Mouse (Mus musculus) heart, postnatal 4 days (tissue): Measurements from ENCODE around the gene Abca17. TPM values are rescaled to one million over a fixed set of nuclear protein-coding genes. Genes with fewer than 3 reads are reported as not detected.

Experiments used
- DNase-seq: peaks from one replicate; pipeline ENCODE4 v3.0.0; 2021
- total RNA-seq, 2 experiments: library from RNA; stranded (reverse); gene quantifications; 2 replicates each; pipeline ENCODE4 v1.2.3; 2021

Gene Abca17
- total RNA-seq = under 1 TPM in 1 of 2 experiments, not detected in 1; 0.05 TPM

DNA sequence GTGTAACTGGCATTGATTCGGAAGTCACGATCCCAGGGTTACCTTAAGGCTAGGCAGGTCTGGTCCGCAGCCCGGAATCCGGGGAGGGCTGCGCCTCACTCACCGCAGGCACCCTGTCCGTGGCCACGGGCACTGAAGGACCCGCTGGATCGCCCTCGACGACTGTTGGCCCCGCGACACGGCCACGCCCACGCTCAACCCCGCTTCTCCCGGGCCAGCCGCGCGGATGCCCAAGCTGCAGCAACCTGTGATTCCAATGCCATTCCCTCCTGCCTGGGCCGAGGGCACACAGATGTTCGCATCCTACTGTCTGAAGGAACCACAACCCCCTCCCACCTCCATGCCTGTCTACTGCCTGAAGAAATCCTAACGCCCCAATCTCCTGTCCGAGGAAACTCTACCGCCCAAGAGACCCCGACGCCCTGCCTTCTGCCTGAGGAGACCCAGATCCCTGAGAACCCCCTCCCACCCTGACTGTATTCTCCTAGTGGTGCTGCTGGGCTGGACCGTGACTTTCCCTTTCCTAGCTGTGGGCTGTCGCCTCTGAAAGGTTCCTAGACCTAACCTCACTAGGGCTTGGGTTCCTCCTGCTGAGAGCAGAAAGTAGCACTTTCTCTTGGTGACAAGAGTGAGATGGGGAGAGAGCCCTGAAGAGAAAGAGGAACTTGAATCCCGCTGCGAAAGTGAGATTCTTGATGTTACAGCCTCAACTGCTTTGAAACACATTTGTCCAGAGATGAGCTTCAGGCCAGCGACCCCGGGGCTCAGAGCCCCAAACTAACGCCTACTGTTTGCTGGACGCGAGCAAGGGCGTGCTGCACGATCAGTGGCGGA, at the start of gene Abca17:
Gene Abca17 (minus strand): TSS at position 143 of the 834 bp plus-strand sequence.
- DNase-seq = peak; percentile 18

DNA sequence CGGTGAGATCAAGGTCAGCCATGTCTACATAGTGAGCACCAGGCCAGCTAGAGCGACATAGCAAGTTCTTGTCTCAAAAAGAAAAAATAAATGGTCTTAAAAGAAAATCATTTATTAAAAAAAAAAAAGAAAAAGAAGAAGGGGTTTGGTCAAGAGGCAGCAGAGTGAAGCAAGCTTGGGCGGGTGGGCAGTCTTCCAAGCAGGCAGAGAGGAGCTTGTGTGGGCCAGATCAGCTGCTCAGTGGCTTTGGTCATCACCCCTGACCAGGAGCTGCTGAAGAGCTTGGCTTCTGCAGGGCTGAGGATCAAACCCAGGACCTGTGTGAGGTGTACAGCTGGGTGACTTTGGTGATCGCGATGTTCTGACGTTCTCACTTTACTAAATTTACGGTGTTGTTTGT, 43.6 kb upstream of the Abca17 start:
- no peak for DNase-seq

DNA sequence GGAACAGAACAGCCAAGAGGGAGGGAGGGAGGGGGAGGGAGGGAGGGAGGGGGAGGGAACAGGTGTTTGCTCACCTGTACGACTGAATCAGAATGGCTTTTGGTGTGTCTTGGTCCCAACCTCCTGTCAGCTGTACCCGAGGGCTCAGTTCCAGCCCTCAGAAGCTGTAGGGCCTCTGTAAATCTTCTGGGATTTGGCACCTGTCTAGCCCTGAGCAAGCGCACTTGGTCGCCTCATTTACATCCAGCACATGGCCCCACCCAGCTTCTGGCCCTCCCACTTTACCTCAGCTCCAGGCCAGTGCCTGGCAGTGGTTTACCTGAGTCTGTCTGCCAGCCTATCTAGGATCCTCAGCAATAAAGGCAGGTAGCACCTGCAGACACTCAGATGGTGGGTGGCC, 42.7 kb upstream of the Abca17 start:
- DNase-seq = no peak

DNA sequence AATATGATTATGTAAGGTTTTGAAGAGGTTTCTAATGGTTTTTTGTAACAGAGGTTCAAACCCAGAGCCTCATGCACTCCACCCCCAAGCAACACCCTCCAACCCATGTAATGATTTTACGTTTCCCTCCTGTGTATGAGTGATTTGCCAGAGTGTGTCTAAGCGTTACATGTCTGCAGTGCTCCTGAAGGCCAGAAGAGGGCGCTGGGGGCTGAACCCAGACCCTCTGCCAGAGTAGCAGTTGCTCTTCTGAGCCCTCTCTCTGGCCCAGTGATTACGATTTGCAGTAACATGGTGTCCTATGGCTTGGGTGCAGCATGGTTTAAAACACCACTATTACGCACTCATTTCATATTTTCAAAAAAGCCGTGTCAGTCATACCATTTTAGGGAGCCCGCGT, 40.3 kb upstream of the Abca17 start:
- DNase-seq = no peak

DNA sequence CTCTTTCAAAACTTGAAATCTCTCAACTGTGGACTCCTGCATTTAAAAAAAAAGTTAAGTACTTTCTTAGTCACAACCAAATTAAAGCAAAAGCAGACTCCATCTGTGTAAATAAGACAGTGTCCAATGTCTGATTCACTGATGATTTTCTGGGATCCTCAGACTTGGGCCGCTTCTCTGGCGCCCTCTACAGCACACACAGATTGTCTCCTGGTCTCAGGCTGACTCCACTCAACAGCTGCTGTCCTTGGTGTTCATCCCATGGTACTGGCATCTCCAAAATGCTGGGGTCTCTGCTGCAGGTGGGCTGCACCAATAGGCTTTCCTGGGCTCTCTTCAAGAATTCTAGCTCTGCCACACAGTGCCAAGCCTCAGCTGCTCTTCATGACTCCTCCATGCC, 39.0 kb upstream of the Abca17 start:
- peak; percentile 67 for DNase-seq

DNA sequence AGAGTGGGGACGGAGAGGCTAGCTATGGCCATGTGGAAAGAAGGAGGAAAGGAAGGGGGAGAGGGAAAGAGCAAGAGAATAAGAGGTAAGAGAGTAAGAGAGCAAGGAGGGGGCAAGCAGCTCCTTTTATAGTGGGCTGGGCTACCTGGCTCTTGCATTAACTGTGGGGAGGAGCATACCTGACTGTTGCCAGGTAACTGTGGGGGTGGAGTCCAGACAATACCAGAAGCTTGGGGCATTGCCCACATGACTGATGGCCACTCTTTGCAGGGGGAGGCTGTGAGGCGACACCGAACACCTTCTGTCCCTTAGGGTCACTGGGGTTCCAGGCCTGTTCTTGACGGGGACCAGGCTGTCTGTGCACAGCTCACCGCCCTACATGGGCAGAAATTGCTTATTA, 37.8 kb upstream of the Abca17 start:
- no peak for DNase-seq

DNA sequence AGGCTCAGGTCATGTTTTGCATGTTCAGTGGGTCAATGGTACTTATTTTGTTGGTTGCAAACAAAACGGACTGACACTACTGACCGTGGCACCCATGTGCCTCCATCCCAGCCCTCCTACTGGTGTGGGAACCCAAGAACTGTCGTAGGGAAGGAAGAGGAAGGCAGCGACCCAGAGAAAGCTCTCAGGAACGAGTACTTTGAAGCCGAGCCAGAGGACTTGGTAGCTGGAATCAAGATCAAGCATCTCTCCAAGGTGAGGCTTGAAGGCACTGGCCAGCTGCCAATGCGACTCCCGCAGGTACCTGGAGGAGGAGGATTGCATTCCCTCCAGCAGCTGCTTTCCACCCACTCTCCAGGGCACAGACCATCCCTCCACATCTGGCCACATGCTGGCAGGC, 32.9 kb upstream of the Abca17 start:
- DNase-seq = no peak

DNA sequence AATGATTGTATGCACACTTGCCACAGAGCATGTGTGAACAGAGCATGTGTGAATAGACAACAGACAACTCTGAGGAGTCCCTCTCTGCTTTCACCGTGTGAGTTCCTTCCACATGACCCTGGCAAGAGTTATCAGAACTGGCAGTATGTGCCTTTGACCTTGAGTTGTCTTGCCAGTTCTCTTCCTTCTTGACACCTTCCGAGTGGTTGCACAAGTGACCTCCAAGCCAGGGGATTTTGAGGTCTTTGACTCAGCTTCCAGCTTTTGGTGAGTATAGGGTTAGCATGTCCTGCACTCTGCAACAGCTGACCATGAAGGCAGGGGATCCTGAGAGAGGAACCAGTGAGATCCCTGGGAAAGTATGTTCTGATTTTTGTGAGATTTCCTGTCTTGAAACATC, 27.6 kb upstream of the Abca17 start:
- no peak for DNase-seq

DNA sequence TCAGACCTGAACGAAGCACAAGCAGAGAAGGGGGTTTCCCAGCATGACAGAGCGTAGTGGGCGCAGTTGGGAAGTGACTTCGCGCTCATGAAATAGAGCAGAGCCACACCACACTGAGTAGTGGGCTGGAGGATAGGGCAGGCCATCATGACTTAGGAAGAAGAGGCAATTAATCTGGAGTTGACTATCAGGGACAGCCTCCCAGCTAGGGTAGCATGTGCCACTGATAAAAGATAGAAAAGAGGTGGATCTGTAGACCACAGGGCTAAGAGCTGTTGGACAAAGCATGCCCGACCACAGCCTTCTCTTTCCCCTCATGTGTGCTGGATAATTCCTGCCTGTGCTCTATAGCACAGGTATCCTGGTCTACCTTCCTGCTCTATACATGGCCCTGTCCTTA, 25.0 kb upstream of the Abca17 start:
- DNase-seq = no peak

DNA sequence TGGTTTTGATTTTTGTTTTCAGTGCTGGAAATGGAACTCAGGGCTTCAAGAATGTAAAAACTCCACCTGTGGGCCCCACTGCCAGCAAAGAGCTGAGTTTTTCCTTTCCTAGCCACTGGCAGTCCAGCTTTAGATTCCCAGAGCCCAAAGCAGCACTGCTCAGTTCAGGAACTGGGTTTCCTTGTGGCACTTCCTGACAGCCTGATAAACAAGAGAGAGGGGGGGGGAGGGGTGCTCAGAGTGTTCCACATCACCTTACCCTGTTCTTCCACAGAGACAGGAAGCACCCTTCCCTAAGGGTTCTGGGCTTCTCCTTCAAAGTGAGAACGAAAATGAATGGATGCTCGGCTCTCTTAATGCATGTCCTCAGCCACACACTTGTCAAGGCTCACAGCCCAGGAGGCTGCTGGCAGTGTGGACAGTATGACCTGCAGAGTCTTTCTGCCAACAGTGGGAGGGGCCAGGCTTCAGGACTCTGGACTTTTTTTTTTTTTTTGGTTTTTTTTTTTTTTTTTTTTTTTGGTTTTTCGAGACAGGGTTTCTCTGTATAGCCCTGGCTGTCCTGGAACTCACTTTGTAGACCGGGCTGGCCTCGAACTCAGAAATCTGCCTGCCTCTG, 24.3 kb upstream of the Abca17 start:
- DNase-seq = no peak

DNA sequence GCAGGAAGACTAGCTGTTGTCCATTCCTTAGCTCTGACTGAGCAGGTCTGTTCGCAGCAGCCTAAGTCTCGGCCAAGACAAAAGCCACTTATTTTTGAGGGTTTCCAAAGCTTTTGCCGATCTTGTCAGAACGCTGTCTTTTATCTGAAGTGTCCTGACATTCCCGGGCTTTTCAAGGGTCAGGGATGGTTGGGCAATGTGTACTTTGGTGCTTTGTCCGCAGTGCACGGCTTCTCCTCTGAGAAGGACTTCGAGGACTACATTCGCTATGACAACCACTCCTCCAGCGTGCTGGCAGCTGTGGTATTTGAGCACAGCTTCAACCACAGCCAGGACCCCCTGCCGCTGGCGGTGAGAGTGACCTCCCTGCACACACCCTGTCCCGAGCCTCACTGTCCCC, 15.0 kb upstream of the Abca17 start:
- DNase-seq = no peak

DNA sequence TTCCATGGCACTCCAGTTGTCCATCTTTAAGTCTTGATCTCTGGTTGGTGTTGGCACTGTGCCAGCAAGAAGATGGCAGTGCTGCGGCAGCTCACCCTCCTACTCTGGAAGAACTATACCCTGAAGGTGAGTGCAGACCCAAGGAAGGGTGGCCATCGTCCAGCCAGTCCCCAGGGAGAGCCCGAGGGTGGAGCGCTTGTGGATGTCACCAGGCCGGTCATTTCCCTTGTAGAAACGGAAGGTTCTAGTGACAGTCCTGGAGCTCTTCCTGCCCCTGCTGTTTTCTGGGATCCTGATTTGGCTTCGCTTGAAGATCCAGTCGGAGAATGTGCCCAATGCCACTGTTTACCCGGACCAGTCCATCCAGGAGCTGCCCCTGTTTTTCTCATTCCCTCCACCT, 13.6 kb upstream of the Abca17 start:
- no peak for DNase-seq

DNA sequence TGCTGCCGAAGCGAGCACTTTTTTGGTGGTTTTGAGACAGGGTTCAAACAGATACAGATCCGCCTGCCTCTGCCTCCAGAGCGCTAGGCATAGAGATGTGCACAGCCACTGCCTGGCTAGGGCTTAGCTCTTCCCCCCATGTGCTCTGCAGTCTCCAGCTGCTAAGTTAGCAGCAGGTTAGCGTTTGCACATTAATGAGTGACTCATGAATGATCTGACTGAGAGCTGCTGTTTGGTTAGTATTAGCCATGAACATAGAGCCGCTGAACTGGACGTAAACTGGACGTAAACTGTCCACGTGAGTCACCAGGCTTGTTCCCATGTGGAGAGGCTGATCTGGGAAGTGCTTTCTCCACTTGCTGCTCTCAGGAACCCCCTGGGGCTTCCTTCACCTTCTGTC, 11.7 kb upstream of the Abca17 start:
- no peak for DNase-seq

DNA sequence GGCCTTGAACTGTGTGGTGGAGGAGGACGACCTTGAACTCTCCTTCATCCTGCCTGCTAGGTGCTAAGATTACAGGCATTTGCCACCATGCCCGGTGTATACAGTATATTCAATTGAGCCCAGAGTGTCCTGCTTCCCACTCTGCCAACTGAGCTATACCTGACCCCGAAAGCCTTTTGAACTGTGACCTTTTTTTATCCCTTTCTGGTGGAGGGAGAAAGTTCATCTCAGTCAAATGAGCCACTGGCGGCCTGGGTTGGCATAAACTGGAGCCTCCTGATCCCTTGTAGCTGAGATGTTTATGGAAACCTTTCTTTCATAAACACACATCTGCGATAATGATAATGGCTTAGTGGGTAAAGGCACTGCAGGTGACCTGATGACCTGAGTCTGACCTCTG, 10.4 kb upstream of the Abca17 start:
- no peak for DNase-seq

DNA sequence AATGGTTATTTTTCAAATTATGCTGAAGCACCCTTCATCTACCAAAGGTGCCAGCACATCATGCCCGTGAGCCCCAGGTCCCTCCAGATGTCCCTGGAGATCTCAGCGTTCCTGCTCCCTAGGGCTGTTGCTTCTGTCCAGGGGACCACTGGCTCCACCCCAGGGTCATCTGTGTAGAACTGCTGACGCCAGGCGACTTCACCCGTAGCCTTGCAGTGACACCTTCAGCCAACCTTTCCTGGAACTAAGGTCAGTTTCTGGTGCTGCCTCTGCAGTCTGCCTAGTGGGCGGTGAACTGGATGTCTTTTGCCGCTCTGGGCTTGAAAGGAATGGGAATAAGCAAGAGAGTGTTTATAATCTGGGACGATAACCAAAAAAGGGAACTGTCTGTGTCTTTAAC, 10.0 kb upstream of the Abca17 start:
- DNase-seq = no peak

DNA sequence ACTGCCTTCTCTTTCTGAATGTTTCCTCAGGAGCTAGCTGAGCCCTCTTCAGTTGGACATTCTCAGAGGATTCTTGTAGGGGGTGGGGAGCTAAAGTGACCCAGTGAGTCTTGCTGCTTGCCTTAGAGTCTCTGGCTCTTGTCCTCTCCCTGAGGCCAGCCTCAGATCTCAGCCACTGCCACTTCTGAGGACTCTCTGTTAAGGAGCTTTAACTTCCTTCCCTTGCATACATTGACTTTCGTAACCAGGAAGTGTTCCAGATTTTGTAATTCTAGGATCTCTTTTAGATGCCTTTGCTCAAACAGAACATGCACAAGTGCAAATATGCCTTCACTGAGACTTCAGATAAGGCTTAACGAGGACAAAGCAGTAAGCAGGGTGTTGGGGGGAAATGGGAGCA, 9.0 kb upstream of the Abca17 start:
- no peak for DNase-seq

DNA sequence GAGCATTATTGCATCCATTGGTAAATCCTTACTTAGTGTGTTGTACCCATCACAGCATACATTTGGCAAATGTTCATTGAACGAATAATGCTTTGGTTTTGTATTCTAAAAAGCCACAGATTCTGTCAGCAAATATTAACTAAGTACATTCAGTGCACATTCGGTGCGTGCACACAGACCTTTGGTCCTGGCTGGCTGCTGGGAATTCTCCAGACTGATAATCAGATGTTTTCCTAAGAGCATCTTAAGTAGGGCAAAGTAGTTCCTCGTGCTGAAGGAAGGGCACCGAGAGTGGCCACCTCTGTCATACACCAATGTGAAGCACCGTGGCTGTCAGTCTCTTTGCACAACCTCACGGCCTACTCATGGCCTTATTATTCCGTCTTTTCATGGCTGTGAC, 8.1 kb upstream of the Abca17 start:
- DNase-seq = no peak

DNA sequence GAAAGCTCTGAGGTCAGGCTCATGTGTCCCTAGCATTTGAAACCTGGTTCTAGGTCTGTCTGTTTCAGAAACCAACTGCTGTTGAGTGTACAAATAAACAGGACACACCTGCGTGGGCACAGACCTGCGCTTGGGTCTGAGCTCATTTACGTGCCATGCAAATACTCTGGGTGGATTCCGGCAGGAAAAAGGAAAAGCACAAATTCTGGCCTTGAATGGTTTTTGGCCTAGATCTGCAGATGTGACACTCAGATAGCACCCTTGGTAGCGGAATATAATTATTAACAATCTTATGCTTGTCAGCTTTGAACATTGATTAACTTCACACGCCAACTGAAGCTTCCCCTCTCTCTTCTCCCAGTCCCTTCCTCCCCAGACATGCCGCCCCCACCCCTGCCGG, 4.4 kb upstream of the Abca17 start:
- DNase-seq = no peak

DNA sequence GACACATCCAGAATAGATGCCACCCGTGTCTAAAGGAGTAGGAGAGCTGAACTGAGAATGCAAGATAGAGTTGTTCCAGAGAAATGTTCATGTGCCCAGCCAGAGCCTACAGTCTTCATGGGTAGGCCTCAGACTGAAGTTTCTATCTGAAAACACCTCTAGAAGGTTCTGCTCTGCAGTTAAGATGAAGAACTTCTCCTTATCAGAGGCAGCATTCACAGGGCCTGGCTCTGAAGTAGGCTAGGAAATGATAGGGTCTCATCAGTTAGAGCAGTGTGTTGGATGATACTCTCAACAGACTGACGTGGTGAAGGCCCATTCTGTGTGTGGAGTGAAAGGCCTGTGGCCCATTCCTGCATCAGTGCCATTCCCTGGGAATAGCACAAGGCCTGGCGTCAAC, 3.1 kb upstream of the Abca17 start:
- DNase-seq = no peak

DNA sequence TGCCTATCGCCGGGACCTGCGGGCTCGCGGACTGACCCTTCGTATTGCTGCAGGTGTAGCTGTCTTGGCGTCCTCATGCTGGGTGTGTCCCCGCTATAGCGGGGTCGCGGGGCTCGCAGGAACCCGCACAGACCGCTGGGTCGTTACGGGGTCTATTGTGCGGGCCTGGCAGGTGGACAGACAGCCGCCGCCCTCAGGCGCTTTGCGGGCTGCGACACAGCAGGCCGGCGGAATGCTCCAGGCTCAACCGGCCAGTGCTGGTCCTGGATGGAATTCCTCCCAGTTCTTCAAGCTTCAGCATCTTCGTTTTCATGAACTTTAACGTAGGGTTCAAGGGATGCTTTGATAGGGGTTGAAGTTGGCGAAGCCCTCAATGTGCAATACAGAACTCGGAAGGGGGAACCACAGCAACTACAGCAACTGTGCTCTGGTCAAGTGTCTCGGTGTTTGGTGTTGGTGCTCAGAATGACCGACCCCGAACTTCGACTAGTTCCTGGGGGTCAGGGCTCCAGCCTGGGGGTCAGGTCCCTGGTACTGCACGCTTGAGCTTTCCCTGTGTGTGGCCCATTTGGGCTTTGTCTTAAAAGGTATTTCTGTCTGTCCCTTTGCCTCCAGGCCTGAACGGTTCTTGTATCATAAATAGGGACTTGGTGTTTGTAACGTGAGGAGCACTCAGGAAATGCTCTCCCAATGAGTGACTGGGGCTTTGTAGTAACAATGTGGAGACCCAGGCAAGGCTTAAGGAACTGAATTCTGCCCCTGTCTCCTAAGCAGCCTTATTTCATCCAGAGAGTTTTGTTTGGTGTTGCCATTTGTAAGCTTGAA, 1.7 kb upstream of the Abca17 start:
- no peak for DNase-seq

DNA sequence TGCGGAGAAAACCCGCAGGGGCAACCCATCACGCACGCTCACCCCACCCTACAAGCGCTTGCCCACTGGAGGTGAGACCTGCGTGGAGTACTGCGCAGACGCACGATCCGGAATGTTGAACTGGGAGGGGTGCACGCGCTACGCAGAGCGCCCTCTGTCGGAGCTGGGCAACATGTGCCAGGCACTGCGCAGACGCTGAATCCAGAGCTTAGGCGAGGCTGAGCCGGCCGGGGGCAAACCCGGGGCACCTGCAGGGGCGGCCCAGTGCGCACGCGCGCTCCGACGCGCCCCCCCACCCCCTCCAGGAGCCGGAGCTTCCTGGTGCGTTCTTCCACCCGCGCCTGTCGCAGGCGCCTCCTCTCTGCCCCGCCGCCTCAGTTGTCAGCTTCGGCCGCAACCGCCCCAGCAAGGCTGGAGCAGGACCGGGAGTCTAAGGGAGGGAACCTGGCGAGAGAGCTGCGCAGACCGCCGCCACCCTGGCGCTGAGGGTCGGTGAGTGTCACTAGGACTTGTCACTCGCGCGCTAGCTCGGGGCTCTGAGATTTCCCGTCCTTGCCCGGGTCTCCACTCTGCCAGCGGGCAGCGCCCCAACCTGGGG, 991 bp upstream of the Abca17 start, which contains the start of gene Abca3:
Gene Abca3 (plus strand): TSS at position 191 of the 598 bp plus-strand sequence.
- peak; percentile 94 for DNase-seq

DNA sequence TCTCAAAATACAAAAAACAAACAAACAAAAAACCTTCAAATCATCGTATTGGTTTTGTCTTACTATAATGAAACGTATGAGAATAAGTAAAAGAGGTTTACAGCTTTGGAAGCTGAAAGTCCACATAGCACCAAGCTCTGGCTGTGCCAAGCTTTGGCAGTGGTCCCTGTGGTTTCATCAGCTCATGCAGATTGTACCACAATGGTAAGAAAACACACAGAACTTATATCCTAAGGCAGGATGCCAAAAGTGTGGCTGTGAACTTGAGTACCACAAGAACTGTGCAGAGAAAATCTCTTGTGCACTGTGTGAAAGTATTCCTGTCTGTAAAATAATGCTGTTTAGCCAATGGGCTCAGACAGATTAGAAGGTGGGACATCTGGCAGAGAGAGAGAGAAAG, 1.7 kb downstream of the Abca17 start:
- DNase-seq = no peak

DNA sequence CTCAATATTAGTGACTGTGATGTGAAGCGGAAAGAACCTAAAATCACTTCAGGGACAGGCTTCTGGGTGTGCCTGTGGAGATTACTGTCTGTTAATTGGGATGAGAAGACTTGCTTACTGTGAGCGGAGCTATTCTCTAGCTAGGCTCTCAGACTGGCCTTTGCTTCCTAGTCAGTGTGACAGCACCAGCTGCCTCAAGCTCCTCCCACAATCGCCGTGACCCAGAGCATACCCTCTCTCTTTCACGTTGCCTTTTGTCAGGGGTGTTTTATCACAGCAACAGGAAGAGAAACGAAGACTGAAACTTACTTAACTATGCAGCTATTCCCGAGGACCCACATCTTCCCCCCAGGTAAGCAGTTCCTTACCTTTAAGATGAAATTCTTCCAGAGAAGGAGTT, 4.0 kb downstream of the Abca17 start:
- DNase-seq = no peak
